Mouse (Mus musculus) layer of hippocampus, adult 11-12 months (tissue): ENCODE results near the gene Gpr61.

ENCODE experiments used
- DNase-seq: peaks from one replicate; pipeline ENCODE4 v3.0.0; 2022; ENCODE audit warnings: low spot score

The Gpr61 gene

GRCm38 (mm10) chr3:108129804-108130203 lies 24.9 kb downstream of the Gpr61 start:
- no peak for DNase-seq

GRCm38 (mm10) chr3:108129367-108129766 lies 25.3 kb downstream of the Gpr61 start:
- DNase-seq = no peak

GRCm38 (mm10) chr3:108128520-108128919 lies 26.2 kb downstream of the Gpr61 start:
- no peak for DNase-seq

GRCm38 (mm10) chr3:108126327-108126726 lies 28.4 kb downstream of the Gpr61 start:
- no peak for DNase-seq

- no peak for DNase-seq
Measured at GRCm38 (mm10) chr3:108124131-108124530, 30.6 kb downstream of the Gpr61 start.

- no peak for DNase-seq
Measured at GRCm38 (mm10) chr3:108123242-108123641, 31.4 kb downstream of the Gpr61 start.

GRCm38 (mm10) chr3:108121101-108121500 lies 33.6 kb downstream of the Gpr61 start:
- no peak for DNase-seq

- no peak for DNase-seq
Measured at GRCm38 (mm10) chr3:108117465-108117864, 37.2 kb downstream of the Gpr61 start.

GRCm38 (mm10) chr3:108113591-108114289 lies 40.9 kb downstream of the Gpr61 start:
- DNase-seq = no peak

- no peak for DNase-seq
Measured at GRCm38 (mm10) chr3:108112666-108113065, 42.0 kb downstream of the Gpr61 start.

- DNase-seq = no peak
Measured at GRCm38 (mm10) chr3:108112246-108112645, 42.4 kb downstream of the Gpr61 start.

- DNase-seq = no peak
Measured at GRCm38 (mm10) chr3:108111320-108111719, 43.4 kb downstream of the Gpr61 start.

GRCm38 (mm10) chr3:108105281-108105680 lies 49.4 kb downstream of the Gpr61 start:
- no peak for DNase-seq

GRCm38 (mm10) chr3:108102075-108102474 lies 52.6 kb downstream of the Gpr61 start:
- no peak for DNase-seq

- no peak for DNase-seq
Measured at GRCm38 (mm10) chr3:108101594-108101993, 53.1 kb downstream of the Gpr61 start.
